In the genomic region with DNA sequence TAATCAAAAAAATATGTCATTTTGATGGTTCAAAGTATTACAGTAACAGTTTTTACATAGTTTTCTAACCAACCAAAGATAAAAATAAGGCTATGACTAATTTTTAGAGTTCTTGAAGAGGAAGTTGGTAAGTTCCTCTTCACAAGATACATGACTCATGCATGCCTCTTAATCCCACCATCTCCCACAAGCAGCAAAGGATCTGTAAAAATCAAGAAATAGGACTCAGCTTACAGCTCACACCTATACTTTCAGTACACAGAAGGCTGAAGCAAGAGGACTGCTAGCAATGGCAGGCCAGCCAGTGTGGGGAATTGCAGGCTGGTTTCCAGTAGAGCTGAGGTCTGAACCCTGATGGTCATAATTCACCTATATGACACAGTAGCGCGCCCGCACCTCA, we compare ENCODE assay signal across 14 mouse cellular contexts. TPM values are rescaled to one million over a fixed set of nuclear protein-coding genes. Genes with fewer than 3 reads are reported as not detected.
DNase-seq lines count a peak whose midpoint lies in the region; ATAC-seq lines count a peak whose summit lies in the region.
"Had no signal": no experiment of that assay in that cellular context is flagged by ENCODE, and none has a peak within 500 bp of the region (broad histone marks: within the 10 kb centered on the region; RNA-seq: fewer than 3 reads in every experiment).

No protein-coding gene starts in this region.

- peak; percentile 68 for ATAC-seq in frontal cortex, adult (ENCODE audit: low TSS enrichment)

- no peak for DNase-seq in frontal cortex, postnatal 36 days (ENCODE audit: low spot score in 2 of 2)
- DNase-seq in B cell, adult 2 months = peak; percentile 55 to 57
- no peak for DNase-seq in adrenal gland, adult 8-10 months
- DNase-seq in left cerebral cortex, adult 9 months (ENCODE audit: low spot score in 2 of 2) = no peak
- no peak for DNase-seq in urinary bladder, postnatal 25 days (ENCODE audit: low spot score)
- DNase-seq: cerebellum, adult 11-12 months; thymus, postnatal 25 days had no signal

- WGBS in macrophage (ENCODE audit: missing documents) = 4% methylated on average over 3 of the region's 3 CpGs

- no peaks in the 10 kb centered on the region for H3K4me1 ChIP-seq in brown adipose tissue, adult 24 weeks (ENCODE audit: control insufficient read depth, insufficient read depth, insufficient read length, low read length)
- H3K4me1 ChIP-seq: embryonic facial prominence, embryonic 12.5 days; limb, embryonic 12.5 days; neural tube, embryonic 15.5 days had no signal

- no peak overlapping the region for H3K4me3 ChIP-seq in brown adipose tissue, adult 24 weeks (ENCODE audit: insufficient read depth, low read depth, low read length)
- H3K4me3 ChIP-seq in macrophage (ENCODE audit: inconsistent target) = peak overlapping the region; percentile 9; the same call in 1 of the 2 replicates
- H3K4me3 ChIP-seq: embryonic facial prominence, embryonic 12.5 days; heart, embryonic 15.5 days; limb, embryonic 12.5 days; neural tube, embryonic 15.5 days had no signal

- H3K79me2 ChIP-seq in macrophage (ENCODE audit: inconsistent target) = peaks cover 83% of the 10 kb centered on the region

- no peaks in the 10 kb centered on the region; the same call in 1 of the 2 replicates for H3K36me3 ChIP-seq in macrophage (ENCODE audit: inconsistent target)
- H3K36me3 ChIP-seq: heart, embryonic 15.5 days had no signal

- peak overlapping the region; percentile 46 for H3K27ac ChIP-seq in brown adipose tissue, adult 24 weeks (replicated peaks; ENCODE audit: low read depth, low read length)
- H3K27ac ChIP-seq in macrophage = peak overlapping the region; percentile 98
- H3K27ac ChIP-seq: embryonic facial prominence, embryonic 12.5 days; heart, embryonic 15.5 days; limb, embryonic 12.5 days; neural tube, embryonic 15.5 days had no signal

RNA-seq across cellular contexts. Expression of gene Atf6, which starts 14.0 kb away (rescaled TPM):
- 11.1 and 14.5 TPM in 2 replicates for polyA plus RNA-seq in brown adipose tissue, adult 24 weeks (2012; ENCODE audit: insufficient read depth, insufficient read length, missing spikeins)
- 100 to 1,000 TPM in 7 of 26 experiments, 10 to 100 TPM in 19; 32.2 to 113 (median 88.3) TPM for total RNA-seq in macrophage (2018; cell fraction: chromatin; rRNA removed)
- total RNA-seq in macrophage (2018; cell fraction: cytosol; rRNA removed) = 10 to 100 TPM; 39.2 to 72.1 (median 54.7) TPM
- 100 to 1,000 TPM in 6 of 26 experiments, 10 to 100 TPM in 20; 48.1 to 130 (median 83.2) TPM for total RNA-seq in macrophage (2018; cell fraction: nucleus; rRNA removed)
- polyA plus RNA-seq in macrophage (2018) = 41.4 to 56.5 TPM (median 54.4 TPM) in 3 replicates
- total RNA-seq in adrenal gland, adult 8-10 months (2022) = 10 to 100 TPM; 39.7 to 46.8 (median 43.5) TPM

RNA-seq across cellular contexts. Expression of gene Gm26620, which starts 31.3 kb away (rescaled TPM):
- polyA plus RNA-seq in brown adipose tissue, adult 24 weeks (2012; ENCODE audit: insufficient read depth, insufficient read length, missing spikeins) = not detected in 2 replicates
- 1 to 10 TPM in 9 of 26 experiments, not detected in 17; 1.3 to 2.3 (median 1.5) TPM for total RNA-seq in macrophage (2018; cell fraction: chromatin; rRNA removed)
- total RNA-seq in macrophage (2018; cell fraction: cytosol; rRNA removed) = 1 to 10 TPM in 2 of 26 experiments, under 1 TPM in 24; 0.21 to 1.2 (median 0.51) TPM
- total RNA-seq in macrophage (2018; cell fraction: nucleus; rRNA removed) = 1 to 10 TPM in 7 of 26 experiments, under 1 TPM in 7, not detected in 12; 0.59 to 2.0 (median 1.1) TPM
- 0.43 to 0.62 TPM (median 0.55 TPM) in 3 replicates for polyA plus RNA-seq in macrophage (2018)
- total RNA-seq in adrenal gland, adult 8-10 months (2022) = 1 to 10 TPM; 1.0 to 2.7 (median 1.8) TPM
- polyA plus RNA-seq: embryonic facial prominence, embryonic 12.5 days had no signal

RNA-seq across cellular contexts. Expression of gene Dusp12, which starts 31.7 kb away (rescaled TPM):
- polyA plus RNA-seq in brown adipose tissue, adult 24 weeks (2012; ENCODE audit: insufficient read depth, insufficient read length, missing spikeins) = 6.1 and 12.9 TPM in 2 replicates
- 10 to 100 TPM in 17 of 26 experiments, 1 to 10 TPM in 9; 3.0 to 37.0 (median 17.2) TPM for total RNA-seq in macrophage (2018; cell fraction: chromatin; rRNA removed)
- total RNA-seq in macrophage (2018; cell fraction: cytosol; rRNA removed) = 10 to 100 TPM in 17 of 26 experiments, 1 to 10 TPM in 9; 6.9 to 18.6 (median 12.3) TPM
- 10 to 100 TPM in 12 of 26 experiments, 1 to 10 TPM in 14; 3.2 to 29.1 (median 9.8) TPM for total RNA-seq in macrophage (2018; cell fraction: nucleus; rRNA removed)
- 9.6 to 14.7 TPM (median 12.1 TPM) in 3 replicates for polyA plus RNA-seq in macrophage (2018)
- total RNA-seq in adrenal gland, adult 8-10 months (2022) = 10 to 100 TPM; 20.7 to 34.0 (median 24.7) TPM

RNA-seq across cellular contexts. Expression of gene Fcrlb, which starts 59.1 kb away (rescaled TPM):
- polyA plus RNA-seq in brown adipose tissue, adult 24 weeks (2012; ENCODE audit: insufficient read depth, insufficient read length, missing spikeins) = not detected in 2 replicates
- total RNA-seq in macrophage (2018; cell fraction: chromatin; rRNA removed) = 1 to 10 TPM in 2 of 26 experiments, under 1 TPM in 1, not detected in 23; 0.49 to 6.0 (median 1.0) TPM
- total RNA-seq in macrophage (2018; cell fraction: cytosol; rRNA removed) = under 1 TPM in 19 of 26 experiments, not detected in 7; 0.11 to 0.67 (median 0.24) TPM
- 1 to 10 TPM in 5 of 26 experiments, under 1 TPM in 7, not detected in 14; 0.43 to 5.2 (median 0.76) TPM for total RNA-seq in macrophage (2018; cell fraction: nucleus; rRNA removed)
- 0.47 to 0.68 TPM in 2 of 3 replicates, not detected in the other for polyA plus RNA-seq in macrophage (2018)
- not detected for total RNA-seq in adrenal gland, adult 8-10 months (2022)
- polyA plus RNA-seq: embryonic facial prominence, embryonic 12.5 days; heart, embryonic 15.5 days; limb, embryonic 12.5 days had no signal

Comparison
In these comparisons a context has a peak if more than half of its experiments do, and no peak if none do; other contexts are left out.
1. DNase-seq: peak in B cell, adult 2 months (2 of 2); none in frontal cortex, postnatal 36 days (0 of 2), adrenal gland, adult 8-10 months (single experiment), left cerebral cortex, adult 9 months (0 of 2) and urinary bladder, postnatal 25 days (single experiment).